Mouse (Mus musculus): Measurements from ENCODE around the gene AL732309.1.

The AL732309.1 gene

GRCm38 (mm10) chr2:25246183-25247072, at the start of gene AL732309.1:
Gene AL732309.1, minus strand, starts transcription at chr2:25246863.
- DNase-seq, result no peak

- DNase-seq, result no peak
Measured at GRCm38 (mm10) chr2:25293706-25294105, 47.0 kb upstream of the AL732309.1 start.

DNA sequence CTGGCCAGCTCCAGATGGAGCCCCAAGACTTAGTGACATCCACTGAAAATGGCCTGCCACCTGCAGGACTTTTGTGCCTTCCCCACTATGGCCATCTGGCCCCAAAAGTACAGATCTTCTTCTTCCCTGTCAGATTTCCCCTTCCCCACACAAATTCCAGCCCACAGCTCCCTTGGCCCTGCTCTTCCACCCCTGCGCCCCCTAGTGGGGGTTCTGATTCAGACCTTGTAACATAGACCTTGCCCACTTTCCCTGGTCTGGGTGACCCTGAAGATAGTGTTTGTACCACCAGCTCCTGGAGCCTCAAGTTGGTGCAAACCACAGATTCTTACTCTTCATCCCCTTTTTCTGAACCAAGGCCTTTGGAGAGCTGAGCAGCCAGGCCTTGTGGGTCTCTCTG, 46.2 kb upstream of the AL732309.1 start:
- DNase-seq, result peak; percentile 76

DNA sequence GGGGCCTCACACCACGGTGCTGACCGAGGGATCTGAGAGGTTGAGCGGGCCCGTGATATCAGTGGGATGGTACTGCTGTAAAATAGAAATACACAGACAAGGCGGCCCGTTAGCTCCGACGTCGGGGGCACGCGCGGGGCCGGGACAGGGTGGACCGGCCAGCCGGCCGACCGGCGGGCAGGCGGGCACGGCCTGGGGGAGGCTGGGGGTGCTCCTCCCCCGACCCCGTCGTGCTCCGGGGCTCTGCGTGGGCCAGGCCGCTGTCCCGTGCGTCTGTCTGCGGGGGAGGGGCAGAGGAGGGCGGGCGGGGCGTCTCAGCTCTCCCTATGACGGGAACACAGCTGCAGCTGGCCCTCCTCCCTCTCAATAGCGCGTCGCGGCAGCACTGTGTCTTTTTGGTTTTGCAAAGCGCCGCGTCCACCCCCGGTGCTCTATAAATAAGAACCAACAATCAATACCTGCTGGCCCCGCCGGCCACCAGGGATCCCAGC, 45.4 kb upstream of the AL732309.1 start:
- no peak for DNase-seq

DNA sequence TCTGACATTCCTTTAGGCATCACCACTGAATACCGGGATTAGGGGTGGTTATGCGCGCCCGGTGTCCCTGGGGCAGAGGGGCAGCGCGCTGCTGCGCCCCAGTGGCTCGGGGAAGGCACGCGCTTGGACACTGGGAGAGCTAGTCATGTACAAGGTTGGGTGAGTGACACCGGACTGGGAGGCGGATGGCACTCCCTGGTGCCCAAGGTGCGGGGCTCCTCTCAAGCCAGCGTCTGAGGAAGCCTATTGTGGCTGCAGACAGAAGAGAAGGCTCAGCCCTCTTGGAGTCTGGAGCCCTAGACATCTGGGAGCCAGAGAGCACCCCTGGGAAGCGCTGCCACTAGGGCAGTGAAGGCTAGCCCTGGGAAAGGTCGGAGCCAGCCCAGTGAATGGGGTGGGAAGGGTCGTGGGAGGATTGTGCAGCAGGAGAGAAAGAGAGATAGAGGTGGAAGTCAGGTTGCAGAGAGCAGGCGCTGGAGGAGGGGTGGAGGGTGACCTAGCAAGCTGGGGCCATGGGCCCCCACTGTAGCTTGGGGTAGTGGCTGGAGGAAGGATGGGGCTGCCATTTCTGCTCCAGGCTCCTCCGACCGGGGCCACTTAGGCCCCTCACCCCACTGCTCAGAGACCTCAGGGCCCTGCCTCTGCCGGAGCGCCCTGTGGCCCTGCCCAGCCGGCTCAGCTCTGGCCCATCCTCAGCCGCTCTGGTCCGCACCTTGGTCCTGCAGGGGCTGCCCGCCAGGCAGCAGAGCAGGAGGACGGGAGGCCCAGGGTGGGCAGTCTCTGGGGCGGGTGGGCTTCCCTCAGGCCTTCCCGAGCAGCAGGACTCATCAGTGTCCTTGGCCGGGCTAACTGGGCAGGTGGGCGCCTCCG, 44.8 kb upstream of the AL732309.1 start:
- DNase-seq, result no peak

DNA sequence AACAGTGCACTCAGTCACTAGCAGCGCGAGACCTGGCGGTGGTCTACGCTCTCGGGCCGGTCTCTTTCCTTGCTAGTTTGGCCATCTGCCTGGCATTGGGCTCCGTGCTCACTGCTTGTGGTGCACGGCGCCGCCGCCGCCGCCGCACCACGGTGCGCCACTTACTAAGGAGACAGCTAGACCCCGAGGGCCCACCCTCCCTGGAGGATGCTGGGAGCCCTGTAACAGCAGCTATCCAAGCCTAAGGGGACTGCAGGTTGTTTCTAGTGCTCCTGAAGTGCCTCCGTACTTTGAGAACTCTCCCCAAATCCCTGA, 44.1 kb upstream of the AL732309.1 start:
- no peak for DNase-seq

- no peak for DNase-seq
Measured at GRCm38 (mm10) chr2:25290101-25290815, 43.6 kb upstream of the AL732309.1 start.

GRCm38 (mm10) chr2:25289651-25290050, 43.0 kb upstream of the AL732309.1 start, which contains the start of gene Lrrc26:
Gene Lrrc26, plus strand, starts transcription at chr2:25289915.
- no peak for DNase-seq

- DNase-seq, result no peak
Measured at GRCm38 (mm10) chr2:25288734-25289345, 42.2 kb upstream of the AL732309.1 start.

GRCm38 (mm10) chr2:25287927-25288649, 41.4 kb upstream of the AL732309.1 start, which contains the start of gene Tmem210:
Gene Tmem210, plus strand, starts transcription at chr2:25288145.
- DNase-seq, result no peak

- no peak for DNase-seq
Measured at GRCm38 (mm10) chr2:25286837-25287636, 40.4 kb upstream of the AL732309.1 start.

GRCm38 (mm10) chr2:25286314-25286713, 39.7 kb upstream of the AL732309.1 start:
- no peak for DNase-seq

DNA sequence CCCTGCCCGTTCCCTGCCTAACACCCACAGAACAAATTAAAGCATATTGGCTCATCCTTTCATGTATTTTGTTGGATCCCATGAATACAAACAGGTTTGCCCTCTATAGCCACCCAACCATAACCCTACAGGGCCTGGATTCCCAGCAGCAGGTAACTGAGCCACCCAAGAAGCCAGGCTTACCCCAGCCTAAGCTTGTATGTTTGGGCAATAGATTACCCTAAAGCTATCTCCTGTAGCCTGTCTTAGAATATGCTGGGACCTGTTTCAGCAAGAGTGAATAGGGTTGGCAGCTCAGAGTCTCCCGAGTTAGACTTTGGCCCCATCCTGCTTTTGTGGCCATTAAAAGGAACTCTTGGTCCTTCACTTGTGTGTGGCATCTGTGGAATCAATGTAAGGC, 38.9 kb upstream of the AL732309.1 start:
- no peak for DNase-seq

DNA sequence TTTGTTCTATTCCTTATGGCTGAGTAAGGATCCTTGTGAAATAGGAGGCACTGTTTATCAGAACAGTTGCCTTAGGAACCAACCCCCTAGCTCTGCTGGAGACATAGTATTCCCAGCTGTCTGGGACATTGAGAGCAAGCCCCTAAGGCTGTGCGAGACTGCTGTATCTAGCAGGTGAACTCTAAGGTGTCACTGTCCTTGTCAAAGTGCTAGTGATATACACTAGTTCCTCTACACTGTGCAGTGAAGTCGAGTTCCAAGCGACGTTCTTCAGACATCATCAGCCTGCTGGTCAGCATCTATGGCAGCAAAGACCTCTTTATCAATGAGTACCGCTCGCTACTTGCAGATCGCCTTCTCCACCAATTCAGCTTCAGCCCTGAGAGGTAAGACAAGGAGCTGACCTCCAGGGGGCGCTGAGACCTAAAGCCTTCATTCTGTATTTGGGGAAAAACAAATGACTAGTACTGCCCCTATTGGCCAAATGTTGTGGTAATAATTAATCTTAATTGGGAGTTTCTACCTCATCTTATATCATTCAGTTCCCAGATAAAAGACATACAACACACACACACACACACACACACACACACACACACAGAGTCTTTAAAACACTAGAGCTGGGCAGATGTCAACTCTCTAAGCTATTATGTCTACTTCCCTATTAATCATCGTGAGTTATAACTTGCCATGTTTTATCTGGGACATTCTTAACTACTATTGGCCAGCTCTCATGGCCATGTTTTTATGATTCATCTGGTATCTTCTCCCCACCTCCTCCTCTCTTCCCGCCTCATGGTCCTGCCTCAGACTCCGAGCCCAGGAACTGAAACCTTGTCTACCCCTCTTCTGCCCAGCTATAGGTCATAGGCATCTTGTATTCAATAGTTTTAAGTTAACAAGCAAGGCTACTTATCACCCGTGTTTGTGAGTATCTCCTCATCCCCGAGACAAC, 32.5 kb upstream of the AL732309.1 start:
- peak; percentile 76 for DNase-seq

DNA sequence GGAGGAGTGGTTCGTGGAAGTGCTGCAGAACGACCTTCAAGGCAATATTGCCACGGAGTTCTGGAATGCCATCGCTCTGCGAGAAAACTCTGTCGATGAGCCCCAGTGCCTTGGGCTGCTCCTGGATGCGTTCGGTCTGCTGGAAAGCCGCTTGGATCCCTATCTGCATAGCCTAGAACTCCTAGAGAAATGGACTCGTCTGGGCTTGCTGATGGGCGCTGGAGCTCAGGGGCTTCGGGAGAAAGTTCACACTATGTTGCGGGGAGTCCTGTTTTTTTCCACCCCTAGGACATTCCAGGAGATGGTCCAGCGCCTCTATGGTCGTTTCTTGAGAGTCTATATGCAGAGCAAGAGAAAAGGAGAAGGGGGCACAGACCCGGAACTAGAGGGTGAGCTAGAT, 26.3 kb upstream of the AL732309.1 start:
- DNase-seq, result no peak

DNA sequence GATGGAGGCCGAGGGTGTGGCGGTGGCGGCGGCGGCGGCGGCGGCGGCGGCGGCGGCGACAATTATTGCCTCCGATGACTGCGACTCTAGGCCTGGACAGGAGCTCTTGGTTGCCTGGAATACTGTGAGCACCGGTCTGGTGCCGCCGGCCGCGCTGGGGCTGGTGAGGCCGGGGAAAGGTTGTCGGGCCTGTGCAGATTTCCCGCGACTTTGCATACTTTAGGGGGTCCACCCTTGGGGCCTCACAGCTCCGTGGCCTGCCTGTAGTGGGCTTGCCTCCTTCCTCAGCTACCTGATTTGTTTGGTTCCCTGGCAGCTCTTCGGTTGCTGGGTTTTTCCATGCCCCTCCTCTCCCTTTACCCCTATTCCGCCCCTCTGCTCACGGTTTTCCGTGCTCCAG, 25.9 kb upstream of the AL732309.1 start:
- DNase-seq, result no peak

DNA sequence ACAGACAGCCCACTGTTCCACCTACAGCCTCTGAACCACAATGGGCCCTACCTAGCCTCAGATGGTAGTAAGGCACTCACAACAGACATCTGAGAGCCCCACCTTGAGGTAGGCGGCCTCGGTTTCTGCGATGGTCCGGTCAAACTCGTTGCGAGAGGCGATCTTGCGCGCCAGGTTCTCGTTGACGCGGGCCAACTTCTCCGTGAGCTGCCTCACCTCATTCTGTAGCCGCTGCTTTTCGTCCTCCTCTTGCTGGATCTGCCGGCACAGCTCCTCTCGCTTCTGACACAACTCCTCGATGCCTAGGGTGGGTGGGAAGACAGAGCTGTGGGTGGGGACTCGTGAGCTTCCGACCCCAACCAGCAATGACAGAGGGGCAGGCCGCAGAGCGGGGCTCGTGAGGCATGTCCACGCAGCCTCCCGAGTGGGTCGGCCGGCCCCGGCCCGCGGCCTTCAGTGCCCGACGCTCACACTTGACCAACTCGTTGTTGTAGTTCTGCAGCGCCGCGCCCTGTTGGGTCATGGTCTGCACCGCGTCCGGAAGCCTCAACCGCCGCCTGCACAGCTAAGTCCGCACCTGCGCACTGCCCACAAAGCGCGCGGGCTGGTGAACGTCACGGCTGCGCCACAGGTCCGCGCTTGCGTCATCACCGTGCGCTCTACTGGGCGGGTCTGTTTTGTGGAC, 25.3 kb upstream of the AL732309.1 start, which contains the start of the genes Ssna1 and Anapc2:
Ssna1 (minus strand) TSS at position 612 of the 685 bp plus-strand sequence.
Anapc2 (plus strand) TSS at position 652 of the 685 bp plus-strand sequence.
- peak; percentile 97 for DNase-seq

DNA sequence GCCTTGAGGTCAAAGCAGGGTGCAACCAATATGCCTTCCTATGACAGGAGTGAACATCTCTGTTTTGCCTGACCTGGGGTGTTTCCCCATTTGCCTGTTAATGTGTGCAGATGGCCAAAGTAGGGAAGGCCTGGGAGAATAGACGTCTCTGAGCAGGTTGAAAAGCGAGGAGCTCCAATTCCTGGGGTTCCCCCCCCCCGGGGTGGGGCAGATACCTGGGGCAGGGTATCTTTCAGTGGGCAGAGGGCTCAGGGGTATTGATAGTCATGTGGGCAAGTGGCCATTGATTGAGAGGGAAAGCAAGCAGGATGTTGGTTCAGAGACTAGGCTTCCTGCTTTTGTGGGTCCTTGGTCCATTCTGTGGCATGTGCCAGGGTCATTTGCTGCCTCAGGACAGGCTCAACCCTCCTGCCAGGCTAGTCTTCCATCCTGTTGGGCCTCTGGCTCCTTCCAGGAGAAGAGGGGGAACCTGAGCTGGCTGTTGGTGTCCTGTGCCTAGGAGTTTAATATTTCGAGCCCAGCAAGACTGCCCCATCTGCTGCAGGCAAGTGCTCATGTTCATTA, 21.2 kb upstream of the AL732309.1 start:
- no peak for DNase-seq
